Mouse (Mus musculus) limb, embryonic 12.5 days (tissue): ENCODE measurements at regions not wholly inside any gene's neighbourhood (a gene's known extent, or its start where the extent isn't known, plus 50 kb on each side); places are given as distances from the start of the nearest gene placed in this dataset.

ENCODE experiments used
- ATAC-seq: fragments of 200-750 bp; cut with Nextera tagmentation; 2 replicates; pipeline ENCODE4 v1.8.0; 2017; ENCODE audit warnings: low read depth, moderate TSS enrichment; ENCODE audit not compliant: insufficient number of reproducible peaks, insufficient read depth, low FRiP score, low TSS enrichment
- H3K27ac ChIP-seq: fragments of 300-500 bp; sonication (generic); 2 replicates; pipeline ENCODE4 v1.5.1; 2016; ENCODE audit warnings: mild to moderate bottlenecking, moderate library complexity
- H3K27me3 ChIP-seq: fragments of 300-500 bp; sonication (generic); 2 replicates; pipeline ENCODE4 v1.6.1; 2016; ENCODE audit warnings: mild to moderate bottlenecking, moderate library complexity
- H3K36me3 ChIP-seq: fragments of 300-500 bp; sonication (generic); 2 replicates; pipeline ENCODE4 v1.6.1; 2016; ENCODE audit warnings: mild to moderate bottlenecking, moderate library complexity
- H3K4me1 ChIP-seq: fragments of 300-500 bp; sonication (generic); replicated peaks from 2 replicates; pipeline ENCODE4 v1.6.1; 2016
- H3K4me2 ChIP-seq: fragments of 300-500 bp; sonication (generic); 2 replicates; pipeline ENCODE4 v1.6.1; 2016; ENCODE audit warnings: mild to moderate bottlenecking, moderate library complexity
- H3K4me3 ChIP-seq: fragments of 300-500 bp; sonication (generic); replicated peaks from 2 replicates; pipeline ENCODE4 v1.5.1; 2016; ENCODE audit warnings: mild to moderate bottlenecking
- H3K9ac ChIP-seq: fragments of 300-500 bp; sonication (generic); replicated peaks from 2 replicates; pipeline ENCODE4 v1.6.1; 2016; ENCODE audit warnings: mild to moderate bottlenecking, moderate library complexity
- H3K9me3 ChIP-seq: fragments of 300-500 bp; sonication (generic); 2 replicates; pipeline ENCODE4 v1.6.1; 2016; ENCODE audit warnings: mild to moderate bottlenecking, moderate library complexity
- WGBS: fragments of 180-500 bp; shearing (Covaris S2); methylation state at CpG from one replicate; pipeline ENCODE4 v1.1.7; 2016; 5-methylcytosine and 5-hydroxymethylcytosine counted together

GRCm38 (mm10) chr11:44161734-44162418, 238.0 kb upstream of the Il12b start:
- Histone ChIP-seq H3K9me3 (no peaks in the 10 kb centered on the region), H3K27me3 (no peaks in the 10 kb centered on the region), H3K9ac (no peak overlapping the region), H3K36me3 (no peaks in the 10 kb centered on the region), H3K4me2 (no peak overlapping the region), H3K4me3 (no peak overlapping the region), H3K4me1 (no peaks in the 10 kb centered on the region), H3K27ac (no peak overlapping the region)
- no peak for ATAC-seq
- 84% methylated on average over 7 of the region's 7 CpGs for WGBS

- Histone ChIP-seq H3K4me1 (no peaks in the 10 kb centered on the region), H3K4me3 (no peak overlapping the region), H3K9me3 (no peaks in the 10 kb centered on the region), H3K4me2 (no peak overlapping the region), H3K36me3 (no peaks in the 10 kb centered on the region), H3K27me3 (no peaks in the 10 kb centered on the region), H3K27ac (no peak overlapping the region), H3K9ac (no peak overlapping the region)
- no peak for ATAC-seq
- WGBS = 68% methylated on average over 4 of the region's 4 CpGs
Observed at GRCm38 (mm10) chr11:44163049-44163448, 236.8 kb upstream of the Il12b start.

- WGBS = 83% methylated on average over 1 of the region's 1 CpGs
- no peak for ATAC-seq
- Histone ChIP-seq H3K36me3 (no peaks in the 10 kb centered on the region), H3K27me3 (no peaks in the 10 kb centered on the region), H3K4me3 (no peak overlapping the region), H3K9ac (no peak overlapping the region), H3K27ac (no peak overlapping the region), H3K4me2 (no peak overlapping the region), H3K4me1 (no peaks in the 10 kb centered on the region), H3K9me3 (no peaks in the 10 kb centered on the region)
Observed at GRCm38 (mm10) chr11:44163748-44164147, 236.1 kb upstream of the Il12b start.

GRCm38 (mm10) chr11:44164186-44164585, 235.7 kb upstream of the Il12b start:
- H3K4me2 ChIP-seq = no peak overlapping the region
- WGBS = 67% methylated on average over 2 of the region's 2 CpGs
- ATAC-seq = no peak

GRCm38 (mm10) chr11:44167724-44168500, 232.0 kb upstream of the Il12b start:
- 79% methylated on average over 6 of the region's 6 CpGs for WGBS
- no peak for ATAC-seq
- Histone ChIP-seq H3K4me3 (no peak overlapping the region), H3K4me1 (no peaks in the 10 kb centered on the region), H3K36me3 (no peaks in the 10 kb centered on the region), H3K9me3 (no peaks in the 10 kb centered on the region), H3K9ac (no peak overlapping the region), H3K27me3 (no peaks in the 10 kb centered on the region), H3K27ac (no peak overlapping the region), H3K4me2 (no peak overlapping the region)

More at GRCm38 (mm10) chr11:44164186-44164585, 235.7 kb upstream of the Il12b start:
- Histone ChIP-seq H3K9ac (no peak overlapping the region), H3K4me1 (no peaks in the 10 kb centered on the region), H3K27me3 (no peaks in the 10 kb centered on the region), H3K9me3 (no peaks in the 10 kb centered on the region), H3K27ac (no peak overlapping the region), H3K36me3 (no peaks in the 10 kb centered on the region), H3K4me3 (no peak overlapping the region)

- H3K9me3 ChIP-seq = no peaks in the 10 kb centered on the region
- H3K27ac ChIP-seq = no peak overlapping the region
- no peaks in the 10 kb centered on the region for H3K4me1 ChIP-seq
- WGBS = 95% methylated on average over 4 of the region's 4 CpGs
- no peaks in the 10 kb centered on the region for H3K36me3 ChIP-seq
- H3K4me2 ChIP-seq = no peak overlapping the region
- H3K4me3 ChIP-seq = no peak overlapping the region
- H3K27me3 ChIP-seq = no peaks in the 10 kb centered on the region
- no peak for ATAC-seq
- no peak overlapping the region for H3K9ac ChIP-seq
Observed at GRCm38 (mm10) chr11:44172478-44172877, 227.4 kb upstream of the Il12b start.

GRCm38 (mm10) chr11:44173196-44173595, 226.7 kb upstream of the Il12b start:
- Histone ChIP-seq H3K27me3 (no peaks in the 10 kb centered on the region), H3K27ac (no peak overlapping the region), H3K9me3 (no peaks in the 10 kb centered on the region), H3K4me1 (no peaks in the 10 kb centered on the region), H3K36me3 (no peaks in the 10 kb centered on the region), H3K4me2 (no peak overlapping the region), H3K9ac (no peak overlapping the region), H3K4me3 (no peak overlapping the region)
- WGBS = 100% methylated on average over 1 of the region's 1 CpGs
- ATAC-seq = no peak

GRCm38 (mm10) chr11:44174548-44174947, 225.3 kb upstream of the Il12b start:
- ATAC-seq = no peak
- Histone ChIP-seq H3K27ac (no peak overlapping the region), H3K4me3 (no peak overlapping the region), H3K9ac (no peak overlapping the region), H3K4me1 (no peaks in the 10 kb centered on the region), H3K4me2 (no peak overlapping the region), H3K9me3 (no peaks in the 10 kb centered on the region), H3K27me3 (no peaks in the 10 kb centered on the region), H3K36me3 (no peaks in the 10 kb centered on the region)
- 68% methylated on average over 2 of the region's 2 CpGs for WGBS

GRCm38 (mm10) chr11:44179711-44180110, 220.2 kb upstream of the Il12b start:
- Histone ChIP-seq H3K4me2 (no peak overlapping the region), H3K36me3 (no peaks in the 10 kb centered on the region), H3K4me3 (no peak overlapping the region), H3K9me3 (no peaks in the 10 kb centered on the region), H3K4me1 (no peaks in the 10 kb centered on the region), H3K9ac (no peak overlapping the region), H3K27me3 (no peaks in the 10 kb centered on the region), H3K27ac (no peak overlapping the region)
- 74% methylated on average over 3 of the region's 3 CpGs for WGBS
- no peak for ATAC-seq

GRCm38 (mm10) chr11:44183823-44184222, 216.0 kb upstream of the Il12b start:
- Histone ChIP-seq H3K9me3 (no peaks in the 10 kb centered on the region), H3K4me1 (no peaks in the 10 kb centered on the region), H3K4me3 (no peak overlapping the region), H3K36me3 (no peaks in the 10 kb centered on the region), H3K9ac (no peak overlapping the region), H3K4me2 (no peak overlapping the region), H3K27me3 (no peaks in the 10 kb centered on the region), H3K27ac (no peak overlapping the region)
- no peak for ATAC-seq
- WGBS = 80% methylated on average over 3 of the region's 3 CpGs

- 74% methylated on average over 9 of the region's 9 CpGs for WGBS
- Histone ChIP-seq H3K4me3 (no peak overlapping the region), H3K27me3 (no peaks in the 10 kb centered on the region), H3K9me3 (no peaks in the 10 kb centered on the region), H3K27ac (no peak overlapping the region), H3K4me1 (no peaks in the 10 kb centered on the region), H3K9ac (no peak overlapping the region), H3K4me2 (no peak overlapping the region), H3K36me3 (no peaks in the 10 kb centered on the region)
- no peak for ATAC-seq
Observed at GRCm38 (mm10) chr11:44185218-44185890, 214.5 kb upstream of the Il12b start.
